Mouse (Mus musculus) liver, embryonic 14.5 days (tissue): ENCODE measurements around the gene Krt79. TPM values are rescaled to one million over a fixed set of nuclear protein-coding genes. Genes with fewer than 3 reads are reported as not detected.

Experiments
- ATAC-seq: fragments of 200-750 bp; cut with Nextera tagmentation; 2 replicates; pipeline ENCODE4 v1.8.0; 2017; ENCODE audit warnings: moderate number of reproducible peaks, mild to moderate bottlenecking, moderate library complexity; ENCODE audit not compliant: insufficient read depth
- DNase-seq, 3 experiments: peaks; one replicate each; pipeline ENCODE4 v3.0.0-alpha.2; 2012 to 2013; ENCODE audit warnings: low read depth in 3 of 3, low spot score in 3 of 3
- H3K27ac ChIP-seq: fragments of 300-500 bp; sonication (generic); 2 replicates; pipeline ENCODE4 v1.5.1; 2014; ENCODE audit warnings: moderate library complexity, mild to moderate bottlenecking, control low read depth, inconsistent platforms
- H3K27me3 ChIP-seq: fragments of 300-500 bp; sonication (generic); 2 replicates; pipeline ENCODE4 v1.6.1; 2014; ENCODE audit warnings: mild to moderate bottlenecking, low read length, moderate library complexity; ENCODE audit not compliant: control insufficient read depth, insufficient read depth
- H3K36me3 ChIP-seq: fragments of 300-500 bp; sonication (generic); replicated peaks from 2 replicates; pipeline ENCODE4 v1.6.1; 2014; ENCODE audit warnings: low read depth; ENCODE audit not compliant: control insufficient read depth, insufficient read depth
- H3K4me1 ChIP-seq, 2 experiments: fragments of 200-500 bp in 1 of 2; fragments of 300-500 bp in 1 of 2; sonication (generic) in 1 of 2; replicated peaks; 2 replicates each; pipeline ENCODE4 v1.6.1; 2012 to 2014; ENCODE audit warnings: antibody characterized with exemption in 1 of 2, inconsistent platforms in 1 of 2, low read length in 1 of 2; ENCODE audit not compliant: control insufficient read depth in 2 of 2, insufficient read depth in 2 of 2
- H3K4me2 ChIP-seq: fragments of 300-500 bp; sonication (generic); 2 replicates; pipeline ENCODE4 v1.6.1; 2014; ENCODE audit warnings: low read depth, mild to moderate bottlenecking, control low read depth, moderate library complexity
- H3K4me3 ChIP-seq, 2 experiments: fragments of 200-500 bp in 1 of 2; fragments of 300-500 bp in 1 of 2; sonication (generic) in 1 of 2; 2 replicates each; pipeline ENCODE4 v1.5.1; 2012 to 2014; ENCODE audit warnings: low read depth in 2 of 2, low read length in 2 of 2, mild to moderate bottlenecking in 2 of 2, control low read depth in 1 of 2, inconsistent platforms in 1 of 2, moderate library complexity in 1 of 2; ENCODE audit not compliant: insufficient read depth in 1 of 2
- H3K9ac ChIP-seq: fragments of 300-500 bp; sonication (generic); replicated peaks from 2 replicates; pipeline ENCODE4 v1.6.1; 2014; ENCODE audit warnings: mild to moderate bottlenecking, control low read depth, moderate library complexity
- H3K9me3 ChIP-seq: fragments of 300-500 bp; sonication (generic); 2 replicates; pipeline ENCODE4 v1.6.1; 2016; ENCODE audit warnings: low read length, mixed read lengths; ENCODE audit not compliant: control insufficient read depth
- CTCF ChIP-seq: IDR thresholded peaks from 2 replicates; pipeline ENCODE4 v1.5.1; 2016; ENCODE audit warnings: antibody characterized with exemption, low read depth, control low read depth
- EP300 ChIP-seq: IDR thresholded peaks from 2 replicates; pipeline ENCODE4 v1.6.1; 2016; ENCODE audit warnings: antibody characterized with exemption, low read depth
- WGBS: fragments of 180-500 bp; shearing (Covaris S2); extraction: QIAGEN DNeasy Blood & Tissue Kit; methylation state at CpG from one replicate; pipeline ENCODE4 v1.1.7; 2014; ENCODE audit not compliant: insufficient replicate concordance; 5-methylcytosine and 5-hydroxymethylcytosine counted together
- polyA plus RNA-seq, 2 experiments: library from polyadenylated mRNA; depleted of rRNA in 1 of 2; stranded (reverse) in 1 of 2; unstranded in 1 of 2; fragments of >200 nt; fragmentation: Nextera tagmentation in 1 of 2; extraction: Ambion mirVana in 1 of 2; gene quantifications; 2 replicates each; pipeline versions ENCODE4 v1.2.1 to v1.2.3; 2012 to 2014

Krt79 gene
- polyA plus RNA-seq, 2 experiments = not detected

GRCm38 (mm10) chr15:101974083-101974845 is 34.1 kb upstream of the Krt79 start:
- peaks cover 46 to 49% of the 10 kb centered on the region in 2 experiments for H3K4me1 ChIP-seq
- TF ChIP-seq EP300 = no peak
- no peak for TF ChIP-seq CTCF
- H3K36me3 ChIP-seq = no peaks in the 10 kb centered on the region
- peak overlapping the region; percentile 8 for H3K4me2 ChIP-seq
- no peak for DNase-seq
- no peaks in the 10 kb centered on the region for H3K27me3 ChIP-seq
- WGBS = 54% methylated on average over 16 of the region's 16 CpGs
- no peak overlapping the region for H3K9ac ChIP-seq
- no peak for ATAC-seq
- H3K27ac ChIP-seq = peak overlapping the region; percentile 30
- no peaks in the 10 kb centered on the region for H3K9me3 ChIP-seq
- H3K4me3 ChIP-seq = no peak overlapping the region

- Histone ChIP-seq H3K4me1 (peaks cover 43 to 44% of the 10 kb centered on the region in 2 experiments), H3K27me3 (no peaks in the 10 kb centered on the region), H3K9ac (no peak overlapping the region), H3K9me3 (no peaks in the 10 kb centered on the region), H3K4me2 (peak overlapping the region; percentile 8; the same call in 1 of the 2 replicates), H3K4me3 (no peak overlapping the region), H3K36me3 (no peaks in the 10 kb centered on the region), H3K27ac (no peak overlapping the region)
- DNase-seq (peak; percentile 73 to 79 (median 77)), ATAC-seq (peak; percentile 10; the same call in 1 of the 2 replicates)
- TF ChIP-seq EP300 (no peak), CTCF (peak; percentile 98)
- WGBS = 10% methylated on average over 15 of the region's 15 CpGs
Measured at GRCm38 (mm10) chr15:101973414-101974077, 33.4 kb upstream of the Krt79 start.

GRCm38 (mm10) chr15:101970536-101970935 is 30.4 kb upstream of the Krt79 start:
- Histone ChIP-seq H3K4me2 (no peak overlapping the region), H3K9ac (no peak overlapping the region), H3K27ac (no peak overlapping the region), H3K4me3 (no peak overlapping the region), H3K36me3 (no peaks in the 10 kb centered on the region), H3K9me3 (no peaks in the 10 kb centered on the region), H3K4me1 (peaks cover 17% of the 10 kb centered on the region in 2 experiments), H3K27me3 (no peaks in the 10 kb centered on the region)
- TF ChIP-seq CTCF (peak; percentile 72), EP300 (no peak)
- WGBS = 0% methylated on average over 3 of the region's 6 CpGs
- ATAC-seq = no peak
- DNase-seq = no peak

- DNase-seq (no peak), ATAC-seq (no peak)
- Histone ChIP-seq H3K27me3 (no peaks in the 10 kb centered on the region), H3K4me2 (no peak overlapping the region), H3K9me3 (no peaks in the 10 kb centered on the region), H3K4me1 (no peaks in the 10 kb centered on the region), H3K27ac (no peak overlapping the region), H3K36me3 (no peaks in the 10 kb centered on the region), H3K9ac (no peak overlapping the region), H3K4me3 (no peak overlapping the region)
- WGBS = 56% methylated on average over 8 of the region's 8 CpGs
- no peak for TF ChIP-seq CTCF
- TF ChIP-seq EP300 = no peak
Measured at GRCm38 (mm10) chr15:101966808-101967207, 26.7 kb upstream of the Krt79 start.

- DNase-seq = no peak
- Histone ChIP-seq H3K9me3 (no peaks in the 10 kb centered on the region), H3K4me1 (no peaks in the 10 kb centered on the region), H3K4me2 (no peak overlapping the region), H3K9ac (no peak overlapping the region), H3K36me3 (no peaks in the 10 kb centered on the region), H3K27me3 (no peaks in the 10 kb centered on the region), H3K27ac (no peak overlapping the region), H3K4me3 (no peak overlapping the region)
- 69% methylated on average over 3 of the region's 3 CpGs for WGBS
- TF ChIP-seq EP300 (no peak), CTCF (no peak)
- ATAC-seq = no peak
Measured at GRCm38 (mm10) chr15:101958891-101959290, 18.8 kb upstream of the Krt79 start.
